Mouse (Mus musculus) left cerebral cortex, adult 11 months (tissue): ENCODE measurements at regions not wholly inside any gene's neighbourhood (a gene's known extent, or its start where the extent isn't known, plus 50 kb on each side); places are given as distances from the start of the nearest gene placed in this dataset.

Source experiments
- DNase-seq: peaks from one replicate; pipeline ENCODE4 v3.0.0; 2022; ENCODE audit warnings: low spot score

GRCm38 (mm10) chr14:114808621-114809020 lies 283.4 kb upstream of the Gpc5 start:
- DNase-seq = no peak

GRCm38 (mm10) chr14:114820677-114821076 lies 271.3 kb upstream of the Gpc5 start:
- DNase-seq = no peak

GRCm38 (mm10) chr14:114821098-114821594 lies 270.9 kb upstream of the Gpc5 start:
- no peak for DNase-seq

GRCm38 (mm10) chr14:114821672-114822071 lies 270.3 kb upstream of the Gpc5 start:
- no peak for DNase-seq

- no peak for DNase-seq
These were observed 265.2 kb upstream of the Gpc5 start for GRCm38 (mm10) chr14:114826662-114827321.

- DNase-seq = no peak
These were observed 262.7 kb upstream of the Gpc5 start for GRCm38 (mm10) chr14:114829310-114829709.

GRCm38 (mm10) chr14:114832987-114833386 lies 259.0 kb upstream of the Gpc5 start:
- no peak for DNase-seq

GRCm38 (mm10) chr14:114836723-114837349 lies 255.2 kb upstream of the Gpc5 start:
- DNase-seq = no peak

- no peak for DNase-seq
These were observed 254.3 kb upstream of the Gpc5 start for GRCm38 (mm10) chr14:114837652-114838276.

- DNase-seq = no peak
These were observed 252.6 kb upstream of the Gpc5 start for GRCm38 (mm10) chr14:114839340-114839903.

GRCm38 (mm10) chr14:114840766-114841165 lies 251.2 kb upstream of the Gpc5 start:
- DNase-seq = no peak

GRCm38 (mm10) chr14:114841552-114841951 lies 250.5 kb upstream of the Gpc5 start:
- DNase-seq = no peak

- no peak for DNase-seq
These were observed 249.7 kb upstream of the Gpc5 start for GRCm38 (mm10) chr14:114842327-114842726.

- DNase-seq = no peak
These were observed 248.8 kb upstream of the Gpc5 start for GRCm38 (mm10) chr14:114843105-114843743.

GRCm38 (mm10) chr14:114854324-114855054 lies 237.5 kb upstream of the Gpc5 start:
- no peak for DNase-seq

- no peak for DNase-seq
These were observed 236.8 kb upstream of the Gpc5 start for GRCm38 (mm10) chr14:114855055-114855740.

- DNase-seq = no peak
These were observed 236.3 kb upstream of the Gpc5 start for GRCm38 (mm10) chr14:114855746-114856145.

- no peak for DNase-seq
These were observed 235.6 kb upstream of the Gpc5 start for GRCm38 (mm10) chr14:114856243-114857031.

- no peak for DNase-seq
These were observed 234.8 kb upstream of the Gpc5 start for GRCm38 (mm10) chr14:114857171-114857570.

GRCm38 (mm10) chr14:114857689-114858088 lies 234.3 kb upstream of the Gpc5 start:
- DNase-seq = no peak
